Mouse (Mus musculus): ENCODE measurements at regions not wholly inside any gene's neighbourhood (a gene's known extent, or its start where the extent isn't known, plus 50 kb on each side); places are given as distances from the start of the nearest gene placed in this dataset.

- no peak for TF ChIP-seq CTCF (IDR thresholded peaks at IDR 0.05; ENCODE audit: extremely low read depth, insufficient read length, insufficient replicate concordance, low read depth, low read length)
- TF ChIP-seq POLR2A (IDR thresholded peaks at IDR 0.05; ENCODE audit: low read depth, low read length) = no peak
Observed at GRCm38 (mm10) chr4:84069681-84070080, 544.3 kb downstream of the Ccdc171 start.

Measured in small intestine, adult 2 months (tissue).